ENCODE assay signal across 31 mouse cellular contexts in the genomic region with DNA sequence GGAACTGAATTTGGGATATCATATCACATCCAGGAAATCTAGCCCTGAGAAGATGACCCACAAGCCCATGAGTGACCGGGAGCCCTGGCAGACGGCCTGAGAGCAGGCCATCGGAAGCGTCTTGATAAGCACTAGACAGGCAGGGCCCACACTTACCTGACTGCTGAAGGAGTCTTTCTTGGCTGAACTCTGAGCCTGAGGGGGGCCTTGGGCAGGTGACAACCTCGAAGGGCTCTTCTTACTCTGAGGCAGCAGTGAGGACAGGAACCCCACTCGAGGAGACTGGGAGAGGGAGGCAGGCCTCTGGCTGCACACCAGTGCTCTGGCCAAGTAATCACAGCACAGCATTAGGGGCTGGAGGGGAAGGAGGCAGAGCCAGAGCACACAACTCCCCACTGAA. TPM values are rescaled to one million over a fixed set of nuclear protein-coding genes. Genes with fewer than 3 reads are reported as not detected.
DNase-seq lines count a peak whose midpoint lies in the region; ATAC-seq and TF ChIP-seq lines count a peak whose summit lies in the region.
"Had no signal": no experiment of that assay in that cellular context is flagged by ENCODE, and none has a peak within 500 bp of the region (broad histone marks: within the 10 kb centered on the region; RNA-seq: fewer than 3 reads in every experiment).

No protein-coding gene starts in this region.

- peak overlapping the region; percentile 58 to 70; a peak in 3 of 4 replicates for H3K27ac ChIP-seq in heart, embryonic 14.5 days (replicated peaks in 1 of 2; ENCODE audit: control insufficient read depth in 1 of 2, insufficient read depth in 1 of 2, low read depth in 2 of 2, low read length in 2 of 2)
- peak overlapping the region; percentile 88 for H3K27ac ChIP-seq in lung, embryonic 14.5 days (ENCODE audit: low read depth)
- H3K27ac ChIP-seq: embryonic facial prominence, embryonic 13.5 days; forebrain, embryonic 12.5 days; hindbrain, embryonic 13.5 days; limb, embryonic 13.5 days had no signal

- H3K4me3 ChIP-seq in heart, embryonic 14.5 days (ENCODE audit: control insufficient read depth in 1 of 2, insufficient read depth in 1 of 2, low read depth in 1 of 2, low read length in 2 of 2): no peak overlapping the region
- H3K4me3 ChIP-seq in lung, embryonic 14.5 days (ENCODE audit: low read depth, low read length): no peak overlapping the region
- H3K4me3 ChIP-seq: embryonic facial prominence, embryonic 13.5 days; erythroblast, embryonic 14.5 days; forebrain, embryonic 12.5 days; hindbrain, embryonic 13.5 days; limb, embryonic 13.5 days; liver, embryonic 15.5 days had no signal

- peaks cover 42 to 60% of the 10 kb centered on the region in 2 experiments for H3K4me1 ChIP-seq in heart, embryonic 14.5 days (ENCODE audit: control insufficient read depth in 2 of 2, insufficient read depth in 2 of 2, low read length in 2 of 2)
- 0 out of 2 replicates have a peak, but pooled peaks cover 5% of the 10 kb centered on the region for H3K4me1 ChIP-seq in lung, embryonic 14.5 days (ENCODE audit: insufficient read depth)

- no peaks in the 10 kb centered on the region for H3K9me3 ChIP-seq in heart, embryonic 14.5 days (ENCODE audit: control insufficient read depth, low read length)
- no peaks in the 10 kb centered on the region for H3K9me3 ChIP-seq in lung, embryonic 14.5 days (ENCODE audit: low read depth, low read length)
- H3K9me3 ChIP-seq: embryonic facial prominence, embryonic 13.5 days; forebrain, embryonic 12.5 days; hindbrain, embryonic 13.5 days; limb, embryonic 13.5 days; liver, embryonic 15.5 days had no signal

- no peak for ATAC-seq in heart, embryonic 14.5 days (ENCODE audit: insufficient number of reproducible peaks, insufficient read depth, low FRiP score, low read depth)
- peak; percentile 9; the same call in 1 of the 2 replicates for ATAC-seq in lung, embryonic 14.5 days (ENCODE audit: insufficient read depth)

- TF ChIP-seq CTCF in lung, embryonic 14.5 days (IDR thresholded peaks at IDR 0.05; ENCODE audit: low read depth): no peak

- peak overlapping the region; percentile 49 for H3K4me2 ChIP-seq in heart, embryonic 14.5 days (ENCODE audit: low read length)
- H3K4me2 ChIP-seq in lung, embryonic 14.5 days: peak overlapping the region; percentile 36
- H3K4me2 ChIP-seq: embryonic facial prominence, embryonic 13.5 days; forebrain, embryonic 12.5 days; hindbrain, embryonic 13.5 days; limb, embryonic 13.5 days; liver, embryonic 15.5 days; midbrain, embryonic 11.5 days had no signal

- peak overlapping the region; percentile 54; the same call in 1 of the 2 replicates for H3K9ac ChIP-seq in heart, embryonic 14.5 days (ENCODE audit: low read length)
- H3K9ac ChIP-seq in lung, embryonic 14.5 days: no peak overlapping the region; the same call in 1 of the 2 replicates
- H3K9ac ChIP-seq: embryonic facial prominence, embryonic 13.5 days; forebrain, embryonic 12.5 days; hindbrain, embryonic 13.5 days; limb, embryonic 13.5 days; liver, embryonic 15.5 days had no signal

- DNase-seq in heart, postnatal 25 days (ENCODE audit: low spot score): no peak
- DNase-seq in lung, adult 18-20 months: peak; percentile 66 to 73
- no peak for DNase-seq in lung, embryonic 14.5 days
- DNase-seq in lung, postnatal 25 days (ENCODE audit: low spot score): peak; percentile 64
- DNase-seq in kidney, postnatal 25 days: no peak
- DNase-seq in left cerebral cortex, adult 8-10 months (ENCODE audit: low spot score in 2 of 2): no peak
- DNase-seq: adrenal gland, adult 8-10 months; cerebellum, adult 2 months; embryo, embryonic 11 days; kidney, adult 2 months; kidney, postnatal 10 days; layer of hippocampus, postnatal 36 days had no signal

- WGBS in heart, embryonic 14.5 days: 31% methylated on average over 6 of the region's 6 CpGs
- WGBS in lung, embryonic 14.5 days: 53% methylated on average over 6 of the region's 6 CpGs

- H3K36me3 ChIP-seq in heart, embryonic 14.5 days (ENCODE audit: control insufficient read depth, insufficient read depth, low read length): peaks cover 64% of the 10 kb centered on the region
- peaks cover 77% of the 10 kb centered on the region for H3K36me3 ChIP-seq in lung, embryonic 14.5 days (ENCODE audit: insufficient read depth)

- intact Hi-C loops in heart, postnatal 25 days (cut with DNase I): no loop called here

- H3K27me3 ChIP-seq in heart, embryonic 14.5 days (ENCODE audit: control insufficient read depth, insufficient read depth, low read length): no peaks in the 10 kb centered on the region
- no peaks in the 10 kb centered on the region for H3K27me3 ChIP-seq in lung, embryonic 14.5 days (ENCODE audit: insufficient read depth, low read length)
- H3K27me3 ChIP-seq: embryonic facial prominence, embryonic 13.5 days; forebrain, embryonic 12.5 days; hindbrain, embryonic 13.5 days; limb, embryonic 13.5 days; liver, embryonic 15.5 days had no signal

RNA-seq across cellular contexts. Expression of a gene that starts 6.3 kb away (rescaled TPM):
- 9.7 and 10.4 TPM in 2 replicates for polyA plus RNA-seq in heart, embryonic 14.5 days (2014; fragmentation: Nextera tagmentation; extraction: Ambion mirVana)
- 10 to 100 TPM; 12.0 to 13.5 TPM for total RNA-seq in heart, postnatal 25 days (2021)
- 14.7 and 16.2 TPM in 2 replicates for polyA plus RNA-seq in lung, embryonic 14.5 days (2014; fragmentation: Nextera tagmentation; extraction: Ambion mirVana)
- total RNA-seq in left cerebral cortex, adult 8-10 months (2022): 10 to 100 TPM; 35.9 to 39.9 (median 38.0) TPM

RNA-seq across cellular contexts. Expression of a gene that starts 15.6 kb away (rescaled TPM):
- not detected in 2 replicates for polyA plus RNA-seq in heart, embryonic 14.5 days (2014; fragmentation: Nextera tagmentation; extraction: Ambion mirVana)
- total RNA-seq in heart, postnatal 25 days (2021): not detected
- polyA plus RNA-seq in lung, embryonic 14.5 days (2014; fragmentation: Nextera tagmentation; extraction: Ambion mirVana): not detected in 2 replicates
- not detected for total RNA-seq in left cerebral cortex, adult 8-10 months (2022)
- total RNA-seq: adrenal gland, adult 8-10 months; gastrocnemius, adult 18-20 months; layer of hippocampus, adult 8-10 months; layer of hippocampus, postnatal 36 days; left cerebral cortex, postnatal 14 days; MEL; midbrain, postnatal 0 days had no signal
- polyA plus RNA-seq: C2C12; cerebellum, adult 2 months; embryonic facial prominence, embryonic 13.5 days; erythroblast, embryonic 14.5 days; forebrain, embryonic 12.5 days; gonadal fat pad, adult 2 months; heart, postnatal 0 days; hindbrain, embryonic 13.5 days; kidney, adult 2 months; limb, embryonic 13.5 days; liver, embryonic 15.5 days; midbrain, embryonic 11.5 days; midbrain, postnatal 0 days; neural tube, embryonic 14.5 days; spleen, adult 2 months; urinary bladder, adult 2 months had no signal

RNA-seq across cellular contexts. Expression of a gene that starts 26.5 kb away (rescaled TPM):
- 5.8 and 6.3 TPM in 2 replicates for polyA plus RNA-seq in heart, embryonic 14.5 days (2014; fragmentation: Nextera tagmentation; extraction: Ambion mirVana)
- total RNA-seq in heart, postnatal 25 days (2021): 1 to 10 TPM; 3.8 to 4.1 TPM
- 15.0 and 17.6 TPM in 2 replicates for polyA plus RNA-seq in lung, embryonic 14.5 days (2014; fragmentation: Nextera tagmentation; extraction: Ambion mirVana)
- total RNA-seq in left cerebral cortex, adult 8-10 months (2022): 1 to 10 TPM; 3.6 to 4.1 (median 3.8) TPM

RNA-seq across cellular contexts. Expression of a gene that starts 41.4 kb away (rescaled TPM):
- 0.92 and 1.3 TPM in 2 replicates for polyA plus RNA-seq in heart, embryonic 14.5 days (2014; fragmentation: Nextera tagmentation; extraction: Ambion mirVana)
- total RNA-seq in heart, postnatal 25 days (2021): 10 to 100 TPM; 20.0 to 25.3 TPM
- 2.7 TPM in 2 replicates for polyA plus RNA-seq in lung, embryonic 14.5 days (2014; fragmentation: Nextera tagmentation; extraction: Ambion mirVana)
- 1 to 10 TPM; 1.9 to 4.3 (median 2.9) TPM for total RNA-seq in left cerebral cortex, adult 8-10 months (2022)
- polyA plus RNA-seq: erythroblast, embryonic 14.5 days had no signal

Comparison
In these comparisons a context has a peak if more than half of its experiments do, and no peak if none do; other contexts are left out.
1. DNase-seq: peak in lung, adult 18-20 months (2 of 2) and lung, postnatal 25 days (single experiment); none in heart, postnatal 25 days (single experiment), lung, embryonic 14.5 days (single experiment), kidney, postnatal 25 days (0 of 2) and left cerebral cortex, adult 8-10 months (0 of 2).